Mouse (Mus musculus): ENCODE data around the gene 9130409I23Rik. TPM values are rescaled to one million over a fixed set of nuclear protein-coding genes. Genes with fewer than 3 reads are reported as not detected.
A peak's percentile ranks its signal among the peaks of the same experiment; 100 is the strongest.
"Not testable (repeated sequence)": the region's sequence is repeated elsewhere in the genome, so short reads cannot be mapped to it uniquely, and the experiment has no call there.

9130409I23Rik gene
- polyA plus RNA-seq, 1 experiment from 2014 or later, result not detected

DNA sequence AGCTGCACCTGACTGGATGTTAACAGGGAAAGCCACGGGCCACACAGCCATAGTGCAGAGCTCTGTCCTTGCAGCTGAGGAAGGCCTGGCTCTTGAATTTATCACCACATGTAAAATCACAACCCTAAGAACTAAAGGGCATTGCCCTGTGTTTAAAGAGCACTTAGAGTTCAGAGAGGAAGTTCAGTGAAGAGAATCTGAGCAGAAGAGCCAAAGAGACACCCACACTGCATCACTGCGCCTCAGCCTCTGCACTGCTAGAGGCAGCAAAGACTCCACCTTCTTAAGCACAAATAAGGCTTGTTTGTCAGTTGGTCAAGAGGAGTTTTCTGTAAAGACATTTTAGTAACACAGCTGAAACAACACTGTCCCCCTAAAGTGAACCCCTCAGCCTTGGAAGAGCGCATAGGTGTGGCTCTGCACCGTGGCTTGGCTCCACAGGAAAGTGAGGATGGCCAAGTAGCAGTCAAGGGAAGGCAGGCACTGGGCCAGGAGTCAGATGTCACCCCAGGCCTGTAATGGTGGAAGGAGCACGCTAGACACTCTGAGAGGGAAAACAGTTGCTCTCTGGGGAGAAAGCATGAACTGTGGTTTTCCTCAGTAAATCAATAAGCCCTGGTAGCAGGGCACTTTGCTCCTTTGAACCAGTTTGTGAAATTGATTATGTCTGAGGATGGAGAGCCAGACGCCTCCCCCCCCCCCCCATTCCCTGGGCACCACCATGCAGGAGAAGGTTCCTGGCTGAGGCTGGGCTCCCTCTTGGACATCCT is 36.1 kb upstream of the 9130409I23Rik start:
- no peak for ATAC-seq (ENCODE audit: insufficient number of reproducible peaks, insufficient read depth, low FRiP score, low TSS enrichment)
- H3K4me2 ChIP-seq (replicated peaks), result no peak overlapping the region
- 71% methylated on average over 6 of the region's 6 CpGs for WGBS
- H3K9ac ChIP-seq, result no peak overlapping the region
- H3K27me3 ChIP-seq, result no peaks in the 10 kb centered on the region
- H3K4me1 ChIP-seq, result peaks cover 11% of the 10 kb centered on the region; the same call in 1 of the 2 replicates
- H3K27ac ChIP-seq, result no peak overlapping the region
- no peak overlapping the region for H3K4me3 ChIP-seq
- H3K36me3 ChIP-seq, result no peaks in the 10 kb centered on the region
- H3K9me3 ChIP-seq, result no peaks in the 10 kb centered on the region

DNA sequence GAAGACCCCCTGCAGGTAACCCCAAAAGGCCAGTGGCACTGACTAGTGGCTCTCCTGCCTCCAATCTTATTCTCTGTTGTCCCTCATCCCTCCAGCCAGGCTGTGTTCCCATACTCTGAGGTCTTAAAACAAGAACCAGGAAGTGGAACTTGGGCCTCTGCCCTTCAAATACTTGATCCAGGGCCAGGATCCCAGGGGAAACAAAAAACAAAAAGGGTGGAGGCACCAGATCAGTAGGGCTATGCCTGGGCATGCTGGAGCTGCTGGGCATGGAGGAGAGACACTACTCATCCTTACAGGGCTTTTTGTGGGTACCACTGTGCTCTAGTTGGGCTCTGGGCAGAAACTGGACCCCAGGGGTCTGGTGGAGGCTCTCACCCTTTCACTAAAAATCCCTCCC is 35.5 kb upstream of the 9130409I23Rik start:
- no peak for ATAC-seq (ENCODE audit: insufficient number of reproducible peaks, insufficient read depth, low FRiP score, low TSS enrichment)
- Histone ChIP-seq H3K9me3 (no peaks in the 10 kb centered on the region), H3K27me3 (no peaks in the 10 kb centered on the region), H3K4me2 (replicated peaks) (no peak overlapping the region), H3K4me1 (peaks cover 11% of the 10 kb centered on the region; the same call in 1 of the 2 replicates), H3K4me3 (no peak overlapping the region), H3K27ac (no peak overlapping the region), H3K9ac (peak overlapping the region; percentile 7; the same call in 1 of the 2 replicates), H3K36me3 (no peaks in the 10 kb centered on the region)

DNA sequence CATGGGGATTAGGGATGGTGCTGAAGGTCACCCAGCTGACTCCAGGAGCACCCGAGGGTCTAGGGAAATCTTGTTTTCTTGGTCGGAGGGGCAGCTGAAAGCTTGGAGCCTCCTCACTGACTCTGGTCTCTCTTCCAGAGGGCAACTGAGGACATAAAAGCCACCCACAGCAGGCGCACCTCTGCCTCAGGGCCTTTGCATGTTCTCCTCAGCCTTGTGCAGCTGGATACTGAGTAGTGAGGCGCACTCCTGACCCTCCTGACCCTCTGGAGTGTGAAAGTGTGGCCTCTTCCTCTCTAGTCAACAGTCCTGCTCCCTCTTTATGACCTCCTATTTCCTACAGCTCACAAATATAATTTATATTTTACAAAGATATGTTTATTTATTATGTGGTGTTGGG is 35.0 kb upstream of the 9130409I23Rik start:
- no peaks in the 10 kb centered on the region for H3K27me3 ChIP-seq
- no peak overlapping the region; the same call in 1 of the 2 replicates for H3K4me3 ChIP-seq
- peak overlapping the region; percentile 7; the same call in 1 of the 2 replicates for H3K9ac ChIP-seq
- ATAC-seq (ENCODE audit: insufficient number of reproducible peaks, insufficient read depth, low FRiP score, low TSS enrichment), result no peak
- peak overlapping the region; percentile 98 for H3K4me2 ChIP-seq (replicated peaks)
- no peaks in the 10 kb centered on the region for H3K9me3 ChIP-seq
- H3K27ac ChIP-seq, result no peak overlapping the region
- H3K4me1 ChIP-seq, result peaks cover 11% of the 10 kb centered on the region; the same call in 1 of the 2 replicates
- 71% methylated on average over 4 of the region's 4 CpGs for WGBS
- H3K36me3 ChIP-seq, result no peaks in the 10 kb centered on the region

DNA sequence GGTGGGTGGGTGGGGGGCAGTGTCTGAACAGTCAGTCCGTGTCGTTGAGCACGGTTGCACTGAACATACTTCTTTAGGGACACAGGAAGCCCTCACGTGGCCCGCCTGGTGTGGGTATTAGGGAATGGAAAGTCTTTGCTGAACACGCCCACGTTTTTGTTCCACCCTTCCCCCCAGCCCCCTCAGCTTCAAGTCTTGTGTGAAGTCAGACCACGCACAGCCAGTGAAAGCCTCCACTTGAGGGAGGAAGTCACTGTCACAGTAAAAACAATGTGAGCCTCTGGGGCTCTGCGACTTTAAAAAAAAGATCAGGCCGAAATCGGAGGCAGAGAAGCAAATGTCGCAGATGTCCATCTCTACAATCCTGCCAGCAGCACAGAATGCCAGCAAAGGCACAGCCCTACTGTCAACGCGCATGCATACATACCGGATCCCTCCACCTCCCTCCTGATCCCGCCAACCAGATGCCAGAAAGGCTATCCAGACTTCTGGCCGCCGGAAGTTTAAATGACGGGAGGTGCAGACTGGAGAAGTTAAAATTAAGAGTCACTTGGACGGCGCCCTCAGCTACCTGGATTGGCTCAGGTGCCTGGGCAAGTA is 34.4 kb upstream of the 9130409I23Rik start:
- peak overlapping the region; percentile 52 for H3K9ac ChIP-seq
- H3K4me1 ChIP-seq, result peaks cover 11% of the 10 kb centered on the region; the same call in 1 of the 2 replicates
- H3K36me3 ChIP-seq, result no peaks in the 10 kb centered on the region
- H3K4me3 ChIP-seq, result peak overlapping the region; percentile 47
- no peaks in the 10 kb centered on the region for H3K9me3 ChIP-seq
- peak; percentile 45; the same call in 1 of the 2 replicates for ATAC-seq (ENCODE audit: insufficient number of reproducible peaks, insufficient read depth, low FRiP score, low TSS enrichment)
- H3K27ac ChIP-seq, result no peak overlapping the region
- 4% methylated on average over 21 of the region's 21 CpGs for WGBS
- H3K27me3 ChIP-seq, result no peaks in the 10 kb centered on the region
- peak overlapping the region; percentile 98 for H3K4me2 ChIP-seq (replicated peaks)

DNA sequence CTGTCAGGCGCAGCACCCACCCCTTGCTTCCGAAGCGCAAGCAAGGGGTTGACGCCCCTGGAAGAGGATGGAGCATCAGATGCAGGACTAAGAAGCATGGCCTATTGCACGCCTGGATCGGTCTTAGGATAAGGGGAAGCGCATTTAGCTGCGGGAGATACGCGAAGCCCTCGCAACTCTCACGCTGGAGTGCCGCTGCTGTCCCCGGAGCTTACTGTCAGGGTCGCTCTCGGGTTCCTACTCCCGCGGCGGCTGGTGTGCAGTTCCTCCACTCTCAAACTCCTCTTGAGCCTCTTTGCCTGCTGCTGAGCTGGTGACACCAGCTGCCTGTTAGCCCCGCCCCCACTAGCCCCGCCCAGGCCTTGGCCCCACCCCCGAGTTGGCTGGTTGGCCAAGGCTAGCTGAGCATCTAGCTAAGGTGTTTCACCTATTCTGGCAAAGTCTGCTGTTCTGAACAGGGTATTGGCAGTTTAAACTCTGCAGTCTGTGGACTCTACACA is 33.8 kb upstream of the 9130409I23Rik start:
- 0 out of 2 replicates have a peak overlapping the region, but pooled peaks have one; percentile 18 for H3K27ac ChIP-seq
- H3K4me2 ChIP-seq (replicated peaks), result peak overlapping the region; percentile 98
- peak overlapping the region; percentile 52 for H3K9ac ChIP-seq
- no peaks in the 10 kb centered on the region for H3K27me3 ChIP-seq
- H3K4me3 ChIP-seq, result peak overlapping the region; percentile 47
- no peaks in the 10 kb centered on the region for H3K9me3 ChIP-seq
- H3K36me3 ChIP-seq, result no peaks in the 10 kb centered on the region
- WGBS, result 0% methylated on average over 22 of the region's 22 CpGs
- peaks cover 11% of the 10 kb centered on the region; the same call in 1 of the 2 replicates for H3K4me1 ChIP-seq
- peak; percentile 73; the same call in 1 of the 2 replicates for ATAC-seq (ENCODE audit: insufficient number of reproducible peaks, insufficient read depth, low FRiP score, low TSS enrichment)

DNA sequence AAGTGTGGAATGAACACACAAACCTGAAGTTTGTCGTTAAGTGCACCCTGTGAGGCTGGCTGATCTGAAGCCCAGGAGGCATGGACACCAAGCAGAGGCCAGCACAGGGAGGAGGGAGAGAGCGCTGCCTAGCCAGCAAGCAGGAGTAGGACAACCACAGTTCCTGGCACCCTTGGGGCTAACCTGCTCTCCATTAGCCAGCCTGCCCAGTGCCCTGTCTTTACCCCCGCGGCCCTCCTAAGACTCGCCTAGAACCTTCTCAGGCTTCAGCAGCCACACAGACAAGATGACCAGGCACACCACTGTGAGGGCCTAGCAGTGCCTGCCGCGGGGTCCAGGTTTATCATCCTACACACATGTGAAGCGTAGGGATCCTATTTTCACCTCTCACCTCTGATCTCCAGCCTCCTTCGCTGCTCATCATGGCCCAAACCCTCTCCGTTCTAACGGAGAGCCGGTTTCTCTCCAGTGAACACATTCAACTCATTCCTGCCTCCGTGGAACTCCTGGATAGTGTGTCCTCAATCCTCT is 33.1 kb upstream of the 9130409I23Rik start:
- Histone ChIP-seq H3K4me1 (peaks cover 11% of the 10 kb centered on the region; the same call in 1 of the 2 replicates), H3K4me3 (no peak overlapping the region), H3K27me3 (no peaks in the 10 kb centered on the region), H3K4me2 (replicated peaks) (no peak overlapping the region), H3K36me3 (no peaks in the 10 kb centered on the region), H3K27ac (no peak overlapping the region), H3K9me3 (no peaks in the 10 kb centered on the region), H3K9ac (no peak overlapping the region)
- 75% methylated on average over 13 of the region's 13 CpGs for WGBS
- ATAC-seq (ENCODE audit: insufficient number of reproducible peaks, insufficient read depth, low FRiP score, low TSS enrichment), result no peak

DNA sequence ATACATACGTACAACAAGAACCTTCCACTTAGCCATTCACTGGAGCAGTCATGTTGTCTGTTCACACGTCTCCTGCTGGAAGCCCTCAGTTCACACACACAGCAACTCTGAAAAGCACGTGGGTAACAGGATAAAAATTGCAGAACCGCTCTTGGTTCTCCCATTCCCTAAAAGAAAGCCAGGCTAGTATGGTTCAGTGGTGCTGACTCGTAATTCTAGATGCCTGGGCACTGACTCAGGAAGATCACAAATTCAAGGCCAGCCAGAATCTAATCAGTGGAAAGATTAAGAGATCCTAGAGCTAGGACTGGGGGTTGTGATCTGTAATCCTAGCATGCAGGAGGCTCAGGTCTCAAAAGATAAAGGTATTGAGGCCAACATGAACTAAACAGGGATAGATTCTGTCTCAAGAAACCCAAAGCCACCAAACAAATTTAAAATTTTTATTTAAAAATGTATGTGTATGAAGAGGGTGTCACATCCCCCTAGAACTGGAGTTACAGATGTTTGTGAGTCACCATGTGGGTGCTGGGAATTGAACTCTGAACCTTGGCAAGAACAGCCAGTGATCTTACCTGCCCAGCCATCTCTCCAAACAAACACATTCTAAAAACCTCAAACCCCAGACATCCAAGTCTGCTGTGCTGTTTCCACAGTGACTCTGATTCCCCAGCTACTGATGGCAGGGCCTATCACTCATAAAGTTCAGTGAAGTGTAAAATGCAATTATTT is 30.1 kb upstream of the 9130409I23Rik start, which contains the start of gene Ephx1:
Ephx1 (minus strand) TSS at position 149 of the 732 bp plus-strand sequence.
- Histone ChIP-seq H3K9ac (no peak within 1 kb of the TSS), H3K36me3 (no peaks in the 10 kb centered on the region), H3K4me2 (replicated peaks) (no peak within 1 kb of the TSS), H3K4me1 (0 out of 2 replicates have a peak, but pooled peaks cover 11% of the 10 kb centered on the region), H3K27me3 (no peaks in the 10 kb centered on the region), H3K9me3 (no peaks in the 10 kb centered on the region), H3K4me3 (no peak within 1 kb of the TSS), H3K27ac (no peak within 1 kb of the TSS)
- 56% methylated on average over 5 of the region's 5 CpGs for WGBS
- no peak for ATAC-seq (ENCODE audit: insufficient number of reproducible peaks, insufficient read depth, low FRiP score, low TSS enrichment)

DNA sequence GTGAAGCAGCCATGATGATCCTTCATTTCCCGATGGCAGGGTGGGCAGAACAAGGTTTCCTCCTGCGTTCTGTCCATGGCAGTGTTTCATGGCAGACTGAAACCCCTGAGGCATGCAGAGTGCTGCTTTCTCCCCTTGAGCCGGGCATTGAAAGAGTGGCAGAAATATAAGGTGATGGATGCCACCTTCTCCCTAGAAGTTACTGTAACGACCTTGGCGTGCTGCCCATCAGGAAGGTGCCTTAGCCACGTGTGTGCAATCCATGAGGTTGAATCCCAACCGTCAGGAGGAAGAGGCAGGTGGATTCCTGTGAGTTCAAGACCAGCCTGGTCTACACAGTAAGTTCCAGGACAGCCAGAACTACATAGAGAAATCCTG is 29.6 kb upstream of the 9130409I23Rik start:
- 69% methylated on average over 7 of the region's 7 CpGs for WGBS
- no peak for ATAC-seq (ENCODE audit: insufficient number of reproducible peaks, insufficient read depth, low FRiP score, low TSS enrichment)
- H3K4me2 ChIP-seq (replicated peaks), result no peak overlapping the region
- H3K9ac ChIP-seq, result no peak overlapping the region
- 0 out of 2 replicates have a peak, but pooled peaks cover 6% of the 10 kb centered on the region for H3K4me1 ChIP-seq
- H3K27me3 ChIP-seq, result no peaks in the 10 kb centered on the region
- no peaks in the 10 kb centered on the region for H3K36me3 ChIP-seq
- H3K4me3 ChIP-seq, result no peak overlapping the region
- H3K27ac ChIP-seq, result no peak overlapping the region
- no peaks in the 10 kb centered on the region for H3K9me3 ChIP-seq

DNA sequence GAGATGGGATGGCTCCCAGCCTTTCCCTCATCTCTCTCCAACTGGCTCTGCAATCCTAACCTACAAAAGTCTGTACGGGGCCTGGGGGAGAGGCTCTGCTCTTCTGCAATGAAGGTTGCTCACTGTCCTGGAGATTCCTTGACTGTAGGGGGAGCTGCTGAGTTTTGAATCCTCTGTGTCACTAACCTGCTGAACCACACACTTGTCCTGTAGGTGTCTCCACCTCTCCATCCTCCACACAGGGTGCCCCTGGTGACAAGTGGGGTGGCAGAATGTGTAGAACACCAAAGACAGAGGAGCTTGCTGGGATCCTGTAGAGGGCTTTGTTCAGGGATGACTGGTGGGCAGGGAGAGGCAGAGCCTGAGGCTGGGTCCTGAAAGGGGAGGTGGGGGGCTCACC is 28.8 kb upstream of the 9130409I23Rik start:
- Histone ChIP-seq H3K4me1 (0 out of 2 replicates have a peak, but pooled peaks cover 2% of the 10 kb centered on the region), H3K27me3 (no peaks in the 10 kb centered on the region), H3K4me2 (replicated peaks) (no peak overlapping the region), H3K9me3 (no peaks in the 10 kb centered on the region), H3K9ac (no peak overlapping the region), H3K27ac (no peak overlapping the region), H3K4me3 (no peak overlapping the region), H3K36me3 (no peaks in the 10 kb centered on the region)
- peak; percentile 22; the same call in 1 of the 2 replicates for ATAC-seq (ENCODE audit: insufficient number of reproducible peaks, insufficient read depth, low FRiP score, low TSS enrichment)
- WGBS, result 11% methylated on average over 1 of the region's 1 CpGs

DNA sequence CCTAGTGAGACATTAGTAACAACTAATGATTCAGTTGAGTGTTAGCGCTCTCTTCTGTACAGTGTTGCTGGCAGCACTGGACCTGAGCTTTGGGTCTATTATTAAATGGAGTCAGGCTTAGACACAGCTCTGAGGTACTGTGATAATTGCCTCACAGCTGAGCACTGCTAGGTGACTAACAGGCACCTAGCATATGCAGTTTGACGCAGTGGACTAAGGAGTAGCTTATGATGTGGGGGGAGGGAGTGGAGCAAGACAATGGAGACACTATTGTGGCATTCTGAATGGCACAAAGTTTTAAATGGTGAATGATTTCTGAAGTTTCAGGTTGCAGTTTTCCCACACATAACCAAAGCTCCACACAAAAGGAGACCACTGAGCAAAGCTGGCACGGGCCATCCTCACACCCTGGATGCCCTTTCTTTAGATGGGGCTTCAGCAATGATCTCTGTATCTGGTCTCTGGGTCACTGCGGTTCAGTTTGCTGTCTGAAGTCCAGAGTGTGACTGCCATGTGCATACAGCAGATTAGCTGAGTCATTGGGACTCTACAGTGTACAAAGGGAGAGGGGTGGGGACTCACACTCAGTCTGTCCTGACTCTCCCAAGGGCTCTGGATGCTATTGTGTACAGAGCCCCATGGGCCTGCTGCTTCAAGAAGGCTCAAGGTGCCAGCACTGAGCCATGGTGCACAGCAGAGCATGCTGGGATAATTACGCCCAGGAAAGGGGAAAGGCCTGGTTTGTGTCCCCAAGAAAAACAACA is 15.8 kb upstream of the 9130409I23Rik start:
- H3K4me2 ChIP-seq (replicated peaks); H3K27ac ChIP-seq; H3K4me1 ChIP-seq; H3K9me3 ChIP-seq; H3K36me3 ChIP-seq; ATAC-seq (ENCODE audit: insufficient number of reproducible peaks, insufficient read depth, low FRiP score, low TSS enrichment); H3K27me3 ChIP-seq; H3K4me3 ChIP-seq; H3K9ac ChIP-seq: not testable (repeated sequence)
- 81% methylated on average over 5 of the region's 5 CpGs for WGBS

Data from embryonic facial prominence, embryonic 12.5 days (tissue).